Mouse (Mus musculus): Measurements from ENCODE around the gene Myo3b. TPM values are rescaled to one million over a fixed set of nuclear protein-coding genes. Genes with fewer than 3 reads are reported as not detected.
A peak's percentile ranks its signal among the peaks of the same experiment; 100 is the strongest.
"Not testable (repeated sequence)": the region's sequence is repeated elsewhere in the genome, so short reads cannot be mapped to it uniquely, and the experiment has no call there.

The Myo3b gene
- polyA plus RNA-seq, 1 experiment from 2014 or later, result 0.17 TPM

DNA sequence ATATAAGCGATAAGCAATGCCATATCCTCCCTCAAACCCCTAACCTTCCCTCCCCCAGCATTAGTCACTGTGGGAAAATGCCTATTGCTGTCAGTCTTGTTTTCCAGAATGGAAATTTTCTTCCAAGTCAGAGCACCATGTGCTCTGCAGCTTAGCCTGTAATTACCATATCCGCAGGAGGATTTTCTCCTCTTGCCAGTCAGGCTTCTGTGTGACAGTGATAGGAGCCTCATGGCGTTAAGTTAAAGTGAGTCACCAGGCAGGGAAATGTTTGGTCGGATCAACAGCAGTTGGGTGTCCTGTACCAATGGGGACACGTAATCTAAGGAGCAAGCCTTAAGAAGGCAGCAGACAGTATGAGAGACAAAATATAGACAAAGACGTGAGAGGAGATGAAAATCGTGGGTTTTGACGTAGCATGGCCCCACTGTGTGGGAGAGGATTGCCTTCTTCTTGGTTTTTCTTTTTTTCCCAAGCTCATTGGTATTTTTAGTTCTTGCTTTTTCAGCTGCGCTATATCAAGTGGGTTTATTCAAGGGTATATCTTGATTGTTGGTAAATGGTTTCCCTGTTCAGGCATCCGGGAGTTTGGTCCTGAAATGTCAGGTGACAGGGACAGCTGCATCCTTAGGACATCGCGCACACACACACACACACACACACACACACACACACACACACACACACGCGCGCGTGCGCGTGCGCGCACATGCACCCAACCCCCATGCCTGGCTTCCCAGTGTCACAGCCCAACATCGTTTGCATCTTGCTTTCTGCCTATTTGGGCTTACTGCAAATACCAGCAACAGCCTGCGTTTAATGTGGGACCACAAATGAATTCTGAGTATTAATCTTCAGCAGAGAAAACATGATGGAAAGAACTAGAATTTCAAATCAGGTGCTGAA lies 171.8 kb downstream of the Myo3b start:
- Histone ChIP-seq H3K9me3 (no peaks in the 10 kb centered on the region), H3K4me1 (replicated peaks) (peaks cover 17% of the 10 kb centered on the region), H3K27me3 (no peaks in the 10 kb centered on the region), H3K4me2 (replicated peaks) (no peak overlapping the region), H3K4me3 (replicated peaks) (no peak overlapping the region), H3K9ac (replicated peaks) (no peak overlapping the region), H3K36me3 (no peaks in the 10 kb centered on the region), H3K27ac (peak overlapping the region; percentile 62)
- ATAC-seq, result peak; percentile 73
- WGBS, result 71% methylated on average over 22 of the region's 22 CpGs

DNA sequence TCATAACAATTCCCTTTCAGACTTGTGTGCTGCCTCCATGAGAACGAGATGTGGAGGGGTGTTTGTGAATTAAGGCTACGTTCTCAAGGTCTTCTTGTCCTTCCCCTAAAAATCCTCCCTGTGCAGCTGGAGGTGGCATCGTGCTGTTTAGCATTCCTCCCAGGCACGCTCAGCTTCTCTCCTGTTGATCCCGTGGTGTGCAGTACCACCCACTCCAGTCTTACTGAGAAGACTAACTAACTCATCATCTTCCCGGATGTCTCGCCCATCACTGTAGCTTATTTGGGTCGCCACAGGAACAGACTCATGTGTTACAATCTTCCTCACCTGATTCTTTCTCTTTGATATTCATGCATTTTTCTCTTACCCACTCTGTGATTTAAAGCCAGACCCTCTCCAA lies 175.5 kb downstream of the Myo3b start:
- H3K9ac ChIP-seq (replicated peaks), result no peak overlapping the region
- no peak overlapping the region for H3K4me3 ChIP-seq (replicated peaks)
- no peak overlapping the region for H3K4me2 ChIP-seq (replicated peaks)
- ATAC-seq, result no peak
- H3K27me3 ChIP-seq, result 0 out of 2 replicates have a peak, but pooled peaks cover 1% of the 10 kb centered on the region
- 66% methylated on average over 8 of the region's 8 CpGs for WGBS
- H3K9me3 ChIP-seq, result no peaks in the 10 kb centered on the region
- H3K36me3 ChIP-seq, result no peaks in the 10 kb centered on the region
- no peak overlapping the region for H3K27ac ChIP-seq
- H3K4me1 ChIP-seq (replicated peaks), result peaks cover 10% of the 10 kb centered on the region

DNA sequence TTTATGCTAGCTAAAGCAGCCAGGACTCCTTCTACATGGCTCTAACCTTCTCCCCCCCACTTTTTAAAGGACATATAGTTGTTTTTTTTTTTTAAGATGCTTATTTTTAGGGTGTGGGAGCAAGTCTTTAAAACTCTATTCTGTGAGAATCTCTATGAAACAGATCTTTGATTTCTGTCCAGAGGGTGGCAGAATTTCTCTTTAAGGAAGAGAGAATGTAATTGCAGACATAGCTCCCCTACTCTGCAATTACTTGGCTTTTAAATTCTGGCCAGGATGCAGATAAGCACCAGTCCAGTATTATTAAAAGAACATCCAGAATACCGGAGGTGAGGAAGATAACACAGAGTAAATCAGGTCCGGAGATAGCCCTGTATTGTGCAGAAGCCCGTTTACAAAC lies 178.9 kb downstream of the Myo3b start:
- ATAC-seq, result no peak
- H3K27me3 ChIP-seq, result 0 out of 2 replicates have a peak, but pooled peaks cover 8% of the 10 kb centered on the region
- no peaks in the 10 kb centered on the region for H3K36me3 ChIP-seq
- peak overlapping the region; percentile 40; the same call in 1 of the 2 replicates for H3K27ac ChIP-seq
- no peak overlapping the region for H3K4me3 ChIP-seq (replicated peaks)
- H3K9me3 ChIP-seq, result no peaks in the 10 kb centered on the region
- 86% methylated on average over 3 of the region's 3 CpGs for WGBS
- no peak overlapping the region for H3K4me2 ChIP-seq (replicated peaks)
- H3K9ac ChIP-seq (replicated peaks), result no peak overlapping the region
- H3K4me1 ChIP-seq (replicated peaks), result peaks cover 9% of the 10 kb centered on the region

DNA sequence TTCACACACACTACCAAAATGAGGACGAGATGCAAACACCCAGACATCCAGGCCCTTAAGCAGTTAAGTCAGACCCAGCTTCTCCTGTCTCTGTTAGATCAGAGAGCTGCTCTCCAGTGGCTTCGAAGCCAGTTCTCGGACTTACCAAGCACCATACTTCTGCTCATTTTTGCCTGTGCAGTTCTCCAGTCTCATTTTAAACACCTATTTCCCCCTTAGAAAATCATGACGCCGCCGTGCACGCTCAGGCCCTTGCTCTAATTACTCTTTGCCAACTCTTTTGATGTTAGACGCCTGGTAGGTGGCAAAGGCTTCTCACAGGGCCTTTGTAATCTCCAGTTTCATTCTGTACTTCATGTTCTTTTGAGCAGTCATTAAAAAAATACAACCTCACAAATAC lies 179.5 kb downstream of the Myo3b start:
- no peaks in the 10 kb centered on the region for H3K36me3 ChIP-seq
- 0 out of 2 replicates have a peak, but pooled peaks cover 8% of the 10 kb centered on the region for H3K27me3 ChIP-seq
- WGBS, result 70% methylated on average over 8 of the region's 8 CpGs
- H3K4me3 ChIP-seq (replicated peaks), result no peak overlapping the region
- no peak overlapping the region for H3K4me2 ChIP-seq (replicated peaks)
- peaks cover 9% of the 10 kb centered on the region for H3K4me1 ChIP-seq (replicated peaks)
- no peak overlapping the region for H3K9ac ChIP-seq (replicated peaks)
- peak overlapping the region; percentile 40; the same call in 1 of the 2 replicates for H3K27ac ChIP-seq
- ATAC-seq, result no peak
- H3K9me3 ChIP-seq, result no peaks in the 10 kb centered on the region

DNA sequence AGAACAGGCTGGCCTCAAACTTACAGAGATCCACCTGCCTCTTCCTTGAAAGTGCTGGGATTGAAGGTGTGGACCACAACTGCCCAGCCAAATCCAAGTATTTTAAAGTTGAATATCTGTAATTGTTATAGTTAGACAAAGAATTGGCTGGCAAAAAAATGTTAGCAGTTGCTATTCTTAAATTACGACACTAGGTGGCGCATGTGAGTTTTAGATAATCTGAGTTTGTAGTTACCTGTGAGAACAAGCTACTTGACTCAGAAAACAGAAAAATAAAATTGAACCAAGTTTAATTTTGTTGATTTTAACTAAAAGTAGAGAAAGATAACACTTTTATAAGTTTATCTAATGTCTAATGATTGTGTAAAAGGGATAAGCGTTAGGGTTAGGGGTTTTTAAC lies 187.8 kb downstream of the Myo3b start:
- peaks cover 9% of the 10 kb centered on the region; the same call in 1 of the 2 replicates for H3K4me1 ChIP-seq (replicated peaks)
- no peak overlapping the region for H3K9ac ChIP-seq (replicated peaks)
- WGBS, result 9% methylated on average over 3 of the region's 3 CpGs
- H3K9me3 ChIP-seq, result no peaks in the 10 kb centered on the region
- no peak overlapping the region for H3K4me3 ChIP-seq (replicated peaks)
- H3K4me2 ChIP-seq (replicated peaks), result no peak overlapping the region
- no peak for ATAC-seq
- H3K36me3 ChIP-seq, result no peaks in the 10 kb centered on the region
- H3K27ac ChIP-seq, result no peak overlapping the region
- H3K27me3 ChIP-seq, result peaks cover 22% of the 10 kb centered on the region

- not testable (repeated sequence) for H3K9ac ChIP-seq (replicated peaks); ATAC-seq; H3K27me3 ChIP-seq; H3K27ac ChIP-seq; H3K36me3 ChIP-seq; H3K4me2 ChIP-seq (replicated peaks); H3K9me3 ChIP-seq; H3K4me3 ChIP-seq (replicated peaks); H3K4me1 ChIP-seq (replicated peaks)
- 73% methylated on average over 4 of the region's 4 CpGs for WGBS
Observed at GRCm38 (mm10) chr2:70234450-70234849, 195.5 kb downstream of the Myo3b start.

DNA sequence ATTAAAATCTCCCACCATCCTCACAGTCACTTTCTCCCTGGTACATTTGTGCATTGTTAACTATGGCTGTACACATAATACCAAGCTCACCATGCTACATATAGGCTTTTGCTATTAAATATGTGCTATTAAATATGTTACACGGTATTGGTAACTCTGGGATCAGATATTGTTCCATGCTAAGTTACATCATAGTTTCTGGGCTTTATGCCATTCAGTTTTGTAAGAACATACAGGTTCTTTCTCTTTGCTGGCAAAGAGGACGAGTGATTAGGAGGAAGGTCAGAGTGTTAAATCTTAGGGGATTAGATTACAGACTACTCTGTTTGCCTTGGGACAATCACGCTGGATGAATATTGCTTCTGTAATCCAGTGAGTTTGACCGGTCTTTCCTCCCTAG lies 207.1 kb downstream of the Myo3b start:
- no peaks in the 10 kb centered on the region for H3K27me3 ChIP-seq
- H3K4me1 ChIP-seq (replicated peaks), result no peaks in the 10 kb centered on the region
- no peaks in the 10 kb centered on the region for H3K9me3 ChIP-seq
- no peak for ATAC-seq
- no peaks in the 10 kb centered on the region for H3K36me3 ChIP-seq
- no peak overlapping the region for H3K4me2 ChIP-seq (replicated peaks)
- WGBS, result 68% methylated on average over 4 of the region's 4 CpGs
- H3K27ac ChIP-seq, result no peak overlapping the region
- no peak overlapping the region for H3K9ac ChIP-seq (replicated peaks)
- H3K4me3 ChIP-seq (replicated peaks), result no peak overlapping the region

DNA sequence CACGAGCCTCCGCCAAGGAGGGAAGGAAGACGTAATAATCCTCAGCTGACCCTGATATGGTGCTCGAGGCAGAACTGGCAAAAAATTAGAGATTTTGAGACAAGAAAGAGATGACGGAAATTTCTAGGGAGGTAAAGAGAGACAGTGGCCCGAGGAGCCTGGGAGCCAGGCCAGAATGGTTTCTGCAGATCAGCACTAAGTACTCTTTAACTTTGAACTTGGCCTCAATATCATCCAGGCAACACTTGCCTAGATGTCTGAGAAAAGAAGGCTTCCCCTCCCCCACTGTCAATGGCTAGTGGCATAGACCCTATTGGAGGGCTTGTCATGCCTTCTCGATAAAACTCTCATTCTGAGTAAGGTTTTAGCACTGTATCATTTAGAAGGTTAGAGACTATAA lies 209.7 kb downstream of the Myo3b start:
- H3K4me3 ChIP-seq (replicated peaks), result no peak overlapping the region
- 89% methylated on average over 7 of the region's 7 CpGs for WGBS
- no peaks in the 10 kb centered on the region for H3K27me3 ChIP-seq

DNA sequence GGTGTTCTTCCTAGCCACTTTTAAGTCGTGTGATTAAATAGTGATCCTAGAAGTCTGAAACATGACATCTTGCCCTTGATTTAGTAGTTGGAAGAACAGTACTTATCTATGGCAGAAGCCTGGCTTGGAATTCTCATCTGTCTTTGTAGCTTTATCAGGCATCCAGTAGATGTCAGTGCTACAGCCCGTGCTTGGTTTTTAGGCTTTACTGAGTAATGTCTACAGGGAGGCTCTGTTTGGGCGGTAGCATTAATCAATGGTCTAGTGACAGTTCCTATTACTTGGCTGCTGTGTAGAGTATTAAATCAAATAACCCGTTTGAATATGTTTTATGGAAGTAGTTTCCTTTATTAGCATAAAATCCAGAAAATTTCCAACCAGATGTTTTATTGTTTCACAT lies 210.9 kb downstream of the Myo3b start:
- no peak overlapping the region for H3K4me3 ChIP-seq (replicated peaks)
- H3K27me3 ChIP-seq, result no peaks in the 10 kb centered on the region
- H3K36me3 ChIP-seq, result no peaks in the 10 kb centered on the region
- no peak overlapping the region for H3K9ac ChIP-seq (replicated peaks)
- no peak overlapping the region for H3K27ac ChIP-seq
- no peak overlapping the region for H3K4me2 ChIP-seq (replicated peaks)
- no peaks in the 10 kb centered on the region for H3K9me3 ChIP-seq
- WGBS, result 72% methylated on average over 4 of the region's 4 CpGs
- H3K4me1 ChIP-seq (replicated peaks), result no peaks in the 10 kb centered on the region
- ATAC-seq, result no peak

More for the DNA sequence above, 209.7 kb downstream of the Myo3b start:
- H3K27ac ChIP-seq, result no peak overlapping the region
- no peaks in the 10 kb centered on the region for H3K9me3 ChIP-seq
- H3K36me3 ChIP-seq, result no peaks in the 10 kb centered on the region
- H3K4me2 ChIP-seq (replicated peaks), result no peak overlapping the region
- H3K9ac ChIP-seq (replicated peaks), result no peak overlapping the region
- ATAC-seq, result no peak
- H3K4me1 ChIP-seq (replicated peaks), result no peaks in the 10 kb centered on the region

DNA sequence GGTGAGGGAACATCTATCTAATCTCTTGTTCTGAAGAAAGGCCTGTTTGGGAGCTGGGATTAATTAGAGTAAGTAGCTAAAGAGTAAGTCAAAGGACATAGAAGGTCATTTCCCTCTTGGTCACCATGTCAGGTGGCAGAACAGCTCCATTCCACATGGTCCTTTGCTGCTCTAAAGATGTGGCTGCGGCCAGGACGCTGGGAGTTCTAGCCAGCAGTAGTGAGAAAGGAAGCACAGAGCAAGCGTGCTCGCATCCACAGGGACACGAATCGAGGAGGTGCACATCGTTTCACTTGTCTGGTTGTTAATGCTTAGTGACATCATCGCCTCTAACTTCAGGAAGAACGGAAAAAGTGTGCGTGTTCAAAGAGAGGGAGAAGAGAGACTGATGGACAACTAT lies 212.3 kb downstream of the Myo3b start:
- Histone ChIP-seq H3K4me2 (replicated peaks) (no peak overlapping the region), H3K9ac (replicated peaks) (no peak overlapping the region), H3K4me1 (replicated peaks) (no peaks in the 10 kb centered on the region), H3K27me3 (no peaks in the 10 kb centered on the region), H3K9me3 (no peaks in the 10 kb centered on the region), H3K4me3 (replicated peaks) (no peak overlapping the region), H3K27ac (no peak overlapping the region), H3K36me3 (no peaks in the 10 kb centered on the region)
- WGBS, result 92% methylated on average over 10 of the region's 10 CpGs
- no peak for ATAC-seq

GRCm38 (mm10) chr2:70259357-70260000 lies 220.6 kb downstream of the Myo3b start:
- Histone ChIP-seq H3K9me3 (no peaks in the 10 kb centered on the region), H3K36me3 (no peaks in the 10 kb centered on the region), H3K27ac (no peak overlapping the region), H3K27me3 (peaks cover 3% of the 10 kb centered on the region; the same call in 1 of the 2 replicates), H3K9ac (replicated peaks) (no peak overlapping the region), H3K4me3 (replicated peaks) (no peak overlapping the region), H3K4me2 (replicated peaks) (no peak overlapping the region), H3K4me1 (replicated peaks) (peaks cover 32% of the 10 kb centered on the region)
- 24% methylated on average over 8 of the region's 8 CpGs for WGBS
- peak; percentile 56; the same call in 1 of the 2 replicates for ATAC-seq

DNA sequence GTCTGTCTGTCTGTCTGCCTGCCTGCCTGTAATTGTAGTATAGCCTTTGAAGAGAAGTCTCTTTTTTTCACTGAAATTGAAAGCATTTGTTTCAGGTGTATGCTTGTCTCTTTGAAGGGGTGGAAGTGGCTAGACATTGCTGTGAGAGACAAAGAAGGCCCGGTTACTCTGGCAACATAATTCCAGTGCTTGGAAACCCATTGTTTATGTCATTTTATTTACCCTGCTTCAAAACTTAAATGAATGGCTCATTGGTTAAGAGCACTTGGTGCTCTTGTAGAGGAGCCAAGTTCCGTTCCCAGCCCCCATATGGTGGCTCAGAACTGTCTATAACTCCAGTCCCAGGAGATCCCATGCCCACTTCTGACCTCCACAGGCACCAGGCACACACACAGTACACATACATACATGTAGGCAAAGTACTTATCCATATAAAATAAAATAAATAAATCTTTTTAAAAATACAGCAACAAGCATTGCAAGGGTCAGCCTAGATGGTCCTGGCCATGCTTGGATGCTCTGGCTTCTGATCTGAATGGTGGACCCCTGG lies 221.8 kb downstream of the Myo3b start:
- Histone ChIP-seq H3K9ac (replicated peaks) (no peak overlapping the region), H3K36me3 (no peaks in the 10 kb centered on the region), H3K4me2 (replicated peaks) (no peak overlapping the region), H3K4me1 (replicated peaks) (peaks cover 32% of the 10 kb centered on the region), H3K4me3 (replicated peaks) (no peak overlapping the region), H3K9me3 (no peaks in the 10 kb centered on the region), H3K27ac (no peak overlapping the region), H3K27me3 (peaks cover 3% of the 10 kb centered on the region; the same call in 1 of the 2 replicates)
- 25% methylated on average over 2 of the region's 2 CpGs for WGBS
- no peak for ATAC-seq

All from midbrain, embryonic 13.5 days (tissue).